In genomic region chr2:11173521-11173920, GRCm38 (mm10) we compare ENCODE assay signal across 10 mouse cellular contexts. TPM values are rescaled to one million over a fixed set of nuclear protein-coding genes. Genes with fewer than 3 reads are reported as not detected.
DNase-seq lines count a peak whose midpoint lies in the region; ATAC-seq lines count a peak whose summit lies in the region.
"Had no signal": no experiment of that assay in that cellular context is flagged by ENCODE, and none has a peak within 500 bp of the region (broad histone marks: within the 10 kb centered on the region; RNA-seq: fewer than 3 reads in every experiment).

No protein-coding gene starts in this region.

- intact Hi-C loops in left cerebral cortex, postnatal 10 days (cut with DNase I): no loop called here

- no peak overlapping the region for H3K9ac ChIP-seq in kidney, embryonic 16.5 days (replicated peaks; ENCODE audit: low read length)
- H3K9ac ChIP-seq in embryonic facial prominence, embryonic 15.5 days: no peak overlapping the region
- no peak overlapping the region for H3K9ac ChIP-seq in neural tube, embryonic 15.5 days (replicated peaks)
- H3K9ac ChIP-seq: limb, embryonic 12.5 days had no signal

- no peak for ATAC-seq in kidney, embryonic 16.5 days (ENCODE audit: low FRiP score, low TSS enrichment)
- no peak for ATAC-seq in embryonic facial prominence, embryonic 15.5 days (ENCODE audit: insufficient number of reproducible peaks, low FRiP score, low TSS enrichment, low read depth)
- ATAC-seq in neural tube, embryonic 15.5 days (ENCODE audit: low FRiP score): peak; percentile 19; the same call in 1 of the 2 replicates

- no peaks in the 10 kb centered on the region for H3K27me3 ChIP-seq in kidney, embryonic 16.5 days (ENCODE audit: insufficient read depth, low read length)
- H3K27me3 ChIP-seq in embryonic facial prominence, embryonic 15.5 days: peaks cover 13% of the 10 kb centered on the region
- peaks cover 5% of the 10 kb centered on the region; the same call in 1 of the 2 replicates for H3K27me3 ChIP-seq in neural tube, embryonic 15.5 days (replicated peaks)

- H3K4me1 ChIP-seq in kidney, embryonic 16.5 days (ENCODE audit: insufficient read depth, low read length): peaks cover 8% of the 10 kb centered on the region; the same call in 1 of the 2 replicates
- no peaks in the 10 kb centered on the region for H3K4me1 ChIP-seq in embryonic facial prominence, embryonic 15.5 days
- peaks cover 15% of the 10 kb centered on the region for H3K4me1 ChIP-seq in neural tube, embryonic 15.5 days

- H3K9me3 ChIP-seq in kidney, embryonic 16.5 days (ENCODE audit: low read length): no peaks in the 10 kb centered on the region
- no peaks in the 10 kb centered on the region for H3K9me3 ChIP-seq in embryonic facial prominence, embryonic 15.5 days (replicated peaks)
- H3K9me3 ChIP-seq in neural tube, embryonic 15.5 days (replicated peaks): no peaks in the 10 kb centered on the region
- H3K9me3 ChIP-seq: limb, embryonic 12.5 days had no signal

- peak overlapping the region; percentile 91; the same call in 1 of the 2 replicates for H3K4me2 ChIP-seq in kidney, embryonic 16.5 days (replicated peaks; ENCODE audit: low read depth, low read length)
- H3K4me2 ChIP-seq in embryonic facial prominence, embryonic 15.5 days (replicated peaks): peak overlapping the region; percentile 91; the same call in 1 of the 2 replicates
- H3K4me2 ChIP-seq in neural tube, embryonic 15.5 days: peak overlapping the region; percentile 90

- H3K4me3 ChIP-seq in kidney, embryonic 16.5 days (ENCODE audit: low read length): no peak overlapping the region
- H3K4me3 ChIP-seq in embryonic facial prominence, embryonic 15.5 days (replicated peaks): no peak overlapping the region
- H3K4me3 ChIP-seq in neural tube, embryonic 15.5 days (replicated peaks): peak overlapping the region; percentile 59
- H3K4me3 ChIP-seq: limb, embryonic 12.5 days had no signal

- H3K27ac ChIP-seq in kidney, embryonic 16.5 days (ENCODE audit: low read length): no peak overlapping the region
- H3K27ac ChIP-seq in embryonic facial prominence, embryonic 15.5 days (replicated peaks): no peak overlapping the region
- peak overlapping the region; percentile 75 for H3K27ac ChIP-seq in neural tube, embryonic 15.5 days (replicated peaks)
- H3K27ac ChIP-seq: limb, embryonic 12.5 days had no signal

- no peak for DNase-seq in kidney, postnatal 4 days
- DNase-seq in induced T-regulatory cell, adult 2 months (ENCODE audit: low read depth): peak; percentile 74
- no peak for DNase-seq in frontal cortex, postnatal 10 days (ENCODE audit: low spot score in 2 of 2)
- no peak for DNase-seq in embryo, embryonic 11 days
- DNase-seq in left cerebral cortex, postnatal 10 days (ENCODE audit: extremely low spot score in 1 of 2, low spot score in 2 of 2): no peak
- DNase-seq: cerebellum, adult 8-10 months had no signal

- H3K36me3 ChIP-seq in kidney, embryonic 16.5 days (ENCODE audit: insufficient read depth, low read length): no peaks in the 10 kb centered on the region
- H3K36me3 ChIP-seq in embryonic facial prominence, embryonic 15.5 days: no peaks in the 10 kb centered on the region
- H3K36me3 ChIP-seq in neural tube, embryonic 15.5 days: no peaks in the 10 kb centered on the region
- H3K36me3 ChIP-seq: limb, embryonic 12.5 days had no signal

- 53% methylated on average over 4 of the region's 4 CpGs for WGBS in kidney, embryonic 16.5 days
- WGBS in embryonic facial prominence, embryonic 15.5 days: 44% methylated on average over 4 of the region's 4 CpGs
- WGBS in neural tube, embryonic 15.5 days: 34% methylated on average over 4 of the region's 4 CpGs

RNA-seq across cellular contexts. Expression of gene Prkcq, which starts 1.6 kb away (rescaled TPM):
- 5.0 and 5.5 TPM in 2 replicates for polyA plus RNA-seq in kidney, embryonic 16.5 days (2015; fragmentation: Nextera tagmentation; extraction: Ambion mirVana)
- polyA plus RNA-seq in embryonic facial prominence, embryonic 15.5 days (2015; fragmentation: Nextera tagmentation; extraction: Ambion mirVana): 6.9 and 7.1 TPM in 2 replicates
- polyA plus RNA-seq in neural tube, embryonic 15.5 days (2015; fragmentation: Nextera tagmentation; extraction: Ambion mirVana): 33.1 and 36.4 TPM in 2 replicates
- total RNA-seq in left cerebral cortex, postnatal 10 days (2021): 1 to 10 TPM; 8.4 to 9.5 TPM
